Mouse (Mus musculus) lung, postnatal 36 days (tissue): Measurements from ENCODE around the gene Iqschfp.

Experiments
- DNase-seq: peaks from one replicate; pipeline ENCODE4 v3.0.0; 2022; ENCODE audit warnings: mixed read lengths

Iqschfp gene

GRCm38 (mm10) chr3:67959672-67960071 lies 67.6 kb downstream of the Iqschfp start:
- DNase-seq: no peak

DNA sequence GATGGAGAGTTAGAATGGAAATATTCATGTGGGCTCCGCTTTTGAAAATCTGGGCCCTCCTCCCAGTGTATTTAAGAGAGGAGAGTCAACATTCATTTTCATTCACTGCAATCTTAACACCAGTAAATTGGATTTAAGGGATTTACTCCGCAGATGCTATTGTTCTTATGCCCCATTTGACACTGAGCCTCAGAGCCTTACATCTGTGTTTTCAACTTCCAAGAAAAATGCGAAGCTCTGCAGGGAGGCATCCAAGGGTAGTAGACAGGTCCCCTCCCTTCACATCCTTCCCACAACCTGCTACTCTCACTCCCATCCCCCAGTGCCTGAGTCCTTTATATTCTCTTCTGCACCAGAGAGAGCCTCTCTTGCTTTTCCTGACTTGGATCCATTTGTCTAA lies 68.1 kb downstream of the Iqschfp start:
- no peak for DNase-seq

GRCm38 (mm10) chr3:67960727-67961126 lies 68.7 kb downstream of the Iqschfp start:
- no peak for DNase-seq

DNA sequence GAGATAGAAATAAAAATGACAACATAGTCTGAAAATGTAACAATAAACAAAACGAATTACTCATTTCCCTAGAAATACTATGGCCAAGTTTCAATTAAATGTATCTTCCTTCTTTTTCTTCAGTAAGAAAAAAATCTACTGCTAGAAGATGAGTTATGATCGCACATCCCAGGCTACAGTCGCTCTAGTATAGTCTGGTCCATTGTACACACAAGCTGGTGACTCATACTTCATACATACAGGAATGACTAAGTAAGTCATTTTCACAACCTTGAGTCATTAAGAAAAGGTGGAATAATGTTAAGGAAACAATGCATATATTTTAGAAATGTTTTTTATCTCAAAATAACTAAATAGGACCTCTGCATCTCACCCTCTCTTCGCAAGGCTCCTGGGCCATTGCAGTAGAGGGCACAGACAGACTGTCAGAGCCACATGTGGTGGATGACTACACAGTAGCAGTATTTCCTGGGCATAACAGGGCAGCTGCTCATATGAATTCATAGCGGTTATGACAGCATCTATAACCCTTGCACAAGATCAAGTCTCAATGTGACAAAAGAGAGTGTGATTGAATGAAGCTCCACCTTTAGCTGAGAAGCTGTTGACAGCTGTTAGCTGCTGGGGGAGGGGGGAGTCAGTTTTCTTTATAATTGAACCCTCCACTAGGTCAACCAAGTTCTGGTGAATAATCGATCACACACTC lies 70.1 kb downstream of the Iqschfp start:
- no peak for DNase-seq

- no peak for DNase-seq
Measured at GRCm38 (mm10) chr3:67974340-67974998, 82.4 kb downstream of the Iqschfp start.

DNA sequence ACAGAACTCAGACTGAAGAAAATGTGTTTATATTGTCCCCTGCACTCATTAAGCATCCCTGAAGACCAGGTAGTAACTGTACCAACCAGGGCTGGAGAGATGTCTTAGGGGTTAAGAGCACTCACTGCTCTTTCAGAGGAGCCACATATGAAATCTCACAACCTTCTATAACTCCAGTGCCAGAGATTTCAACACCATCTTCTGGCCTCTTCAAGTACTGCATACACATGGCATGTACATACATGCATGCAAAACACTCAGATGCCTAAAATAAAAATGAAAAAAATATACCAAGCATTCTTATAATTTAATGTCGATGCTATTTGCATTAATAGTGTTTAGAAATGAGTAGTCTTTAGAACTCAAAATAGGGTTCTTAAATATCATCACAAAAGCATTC lies 88.0 kb downstream of the Iqschfp start:
- no peak for DNase-seq

DNA sequence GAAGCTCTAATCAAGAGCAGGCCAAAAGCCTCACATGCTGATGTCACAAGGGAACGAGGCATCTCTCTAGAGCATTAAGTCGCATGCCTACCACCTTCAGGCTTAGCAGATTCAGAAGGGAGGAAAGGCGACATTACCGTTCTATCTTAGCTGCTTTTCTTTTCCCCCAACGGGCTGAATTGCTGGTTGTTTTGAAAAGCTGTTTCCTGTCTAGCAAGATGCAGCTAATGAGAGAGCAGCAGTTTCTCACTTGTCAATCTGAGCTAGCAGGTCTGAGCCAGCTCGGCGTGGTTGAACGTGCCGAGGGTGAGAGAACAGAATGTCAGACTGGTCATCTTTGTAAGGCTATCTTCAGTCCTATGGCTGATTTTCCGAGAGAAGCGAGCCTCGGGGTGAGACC lies 91.3 kb downstream of the Iqschfp start:
- no peak for DNase-seq

GRCm38 (mm10) chr3:68002415-68002814 lies 110.4 kb downstream of the Iqschfp start:
- DNase-seq: no peak

- no peak for DNase-seq
Measured at GRCm38 (mm10) chr3:68012342-68012741, 120.3 kb downstream of the Iqschfp start.

DNA sequence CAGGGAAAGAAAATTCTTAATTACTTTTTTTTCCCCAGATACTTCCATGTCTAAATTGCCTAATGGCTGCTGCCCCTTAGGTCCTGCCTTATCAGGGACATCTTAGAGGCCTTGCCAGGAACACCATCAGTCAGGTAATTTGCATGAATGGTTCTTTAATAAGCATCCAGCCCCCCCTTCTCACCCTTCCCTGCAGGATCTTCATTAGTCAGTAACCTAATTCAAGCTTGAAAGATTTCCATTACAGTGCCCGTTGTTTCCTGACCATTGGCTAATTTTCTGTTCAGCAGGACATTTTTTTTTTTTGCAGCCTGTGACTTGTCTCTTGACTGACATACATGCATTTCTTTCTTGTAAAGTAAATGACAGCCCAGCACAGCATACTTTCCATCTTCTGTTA lies 123.8 kb downstream of the Iqschfp start:
- DNase-seq: no peak

- no peak for DNase-seq
Measured at GRCm38 (mm10) chr3:68019401-68019800, 127.4 kb downstream of the Iqschfp start.

GRCm38 (mm10) chr3:68036097-68036496 lies 144.1 kb downstream of the Iqschfp start:
- DNase-seq: no peak

DNA sequence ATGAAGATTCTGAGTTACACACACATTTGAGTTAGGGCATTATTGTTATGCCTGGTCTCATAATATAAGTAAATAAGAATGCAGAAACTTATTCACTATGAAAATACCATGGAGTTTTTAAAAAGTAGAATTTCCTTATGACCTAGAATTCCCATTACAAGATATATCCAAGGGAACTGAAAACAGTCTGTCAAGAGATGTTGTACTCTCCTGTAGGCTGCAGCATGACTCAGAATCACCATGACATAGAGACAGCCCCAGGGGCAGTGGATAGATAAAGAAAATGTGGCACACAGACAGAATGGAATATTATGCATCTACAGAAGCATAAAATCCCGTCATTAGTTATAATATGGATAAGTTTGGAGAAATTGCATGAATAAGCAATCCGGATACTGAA lies 150.9 kb downstream of the Iqschfp start:
- DNase-seq: no peak

DNA sequence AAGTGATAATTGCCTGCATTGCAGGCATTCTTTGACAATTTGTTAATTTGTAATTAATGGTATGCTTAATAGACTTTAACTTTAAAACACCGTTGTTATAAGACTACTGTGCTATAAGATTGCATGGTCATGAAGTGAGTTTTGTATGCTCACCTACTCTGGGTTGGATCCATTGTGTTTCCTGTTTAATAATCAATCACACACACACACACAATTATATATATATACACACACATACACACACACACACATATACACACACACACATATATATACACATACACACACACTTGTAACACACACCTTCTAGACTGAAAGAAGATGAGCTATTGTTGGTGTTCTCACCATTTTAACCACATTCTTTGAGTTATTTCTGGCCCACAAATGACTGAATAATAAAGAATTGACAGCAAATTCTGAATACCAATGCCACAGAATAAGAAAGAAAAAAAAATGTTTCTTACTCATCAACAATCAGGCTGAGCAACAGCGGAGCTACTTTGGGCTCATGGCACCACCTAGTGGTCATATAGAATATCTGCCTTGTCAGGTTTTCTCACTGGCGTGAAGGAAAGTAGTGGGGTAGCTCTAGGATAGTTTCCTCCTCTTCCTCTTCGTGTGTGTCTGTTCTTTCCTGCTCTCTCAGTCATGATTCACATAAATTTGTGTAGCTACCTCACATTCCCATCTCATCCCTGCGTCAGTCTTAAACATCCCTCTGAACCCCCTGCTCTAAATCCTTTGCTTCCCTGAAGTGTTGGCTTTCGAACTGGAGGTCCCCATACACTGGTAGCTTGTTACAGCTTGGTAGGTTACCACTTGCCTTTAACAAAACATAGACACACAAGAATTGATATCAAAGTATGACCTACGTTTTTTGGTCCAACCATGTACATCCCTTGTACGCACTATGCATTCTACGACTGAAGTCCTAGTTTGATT lies 153.7 kb downstream of the Iqschfp start:
- peak; percentile 28 for DNase-seq

GRCm38 (mm10) chr3:68053538-68053937 lies 161.5 kb downstream of the Iqschfp start:
- DNase-seq: peak; percentile 35

DNA sequence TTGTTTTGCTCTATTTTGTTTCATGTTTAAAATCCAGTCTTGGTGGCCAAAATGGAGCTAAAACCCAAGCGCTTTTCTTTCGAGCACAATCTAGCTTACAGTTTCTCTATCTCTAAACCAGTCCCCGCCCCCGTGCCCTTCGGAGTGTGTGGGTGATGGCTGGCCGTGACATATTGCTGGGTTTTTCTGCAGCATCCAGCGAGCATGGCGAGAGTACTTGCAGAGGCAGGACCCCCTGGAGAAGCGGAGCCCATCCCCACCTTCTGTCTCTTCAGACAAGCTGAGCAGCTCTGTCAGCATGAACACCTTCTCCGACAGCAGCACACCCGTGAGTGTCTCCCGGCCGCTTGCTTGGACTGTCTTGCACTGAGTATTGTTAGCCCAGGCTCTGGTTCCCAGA lies 163.0 kb downstream of the Iqschfp start:
- DNase-seq: no peak

DNA sequence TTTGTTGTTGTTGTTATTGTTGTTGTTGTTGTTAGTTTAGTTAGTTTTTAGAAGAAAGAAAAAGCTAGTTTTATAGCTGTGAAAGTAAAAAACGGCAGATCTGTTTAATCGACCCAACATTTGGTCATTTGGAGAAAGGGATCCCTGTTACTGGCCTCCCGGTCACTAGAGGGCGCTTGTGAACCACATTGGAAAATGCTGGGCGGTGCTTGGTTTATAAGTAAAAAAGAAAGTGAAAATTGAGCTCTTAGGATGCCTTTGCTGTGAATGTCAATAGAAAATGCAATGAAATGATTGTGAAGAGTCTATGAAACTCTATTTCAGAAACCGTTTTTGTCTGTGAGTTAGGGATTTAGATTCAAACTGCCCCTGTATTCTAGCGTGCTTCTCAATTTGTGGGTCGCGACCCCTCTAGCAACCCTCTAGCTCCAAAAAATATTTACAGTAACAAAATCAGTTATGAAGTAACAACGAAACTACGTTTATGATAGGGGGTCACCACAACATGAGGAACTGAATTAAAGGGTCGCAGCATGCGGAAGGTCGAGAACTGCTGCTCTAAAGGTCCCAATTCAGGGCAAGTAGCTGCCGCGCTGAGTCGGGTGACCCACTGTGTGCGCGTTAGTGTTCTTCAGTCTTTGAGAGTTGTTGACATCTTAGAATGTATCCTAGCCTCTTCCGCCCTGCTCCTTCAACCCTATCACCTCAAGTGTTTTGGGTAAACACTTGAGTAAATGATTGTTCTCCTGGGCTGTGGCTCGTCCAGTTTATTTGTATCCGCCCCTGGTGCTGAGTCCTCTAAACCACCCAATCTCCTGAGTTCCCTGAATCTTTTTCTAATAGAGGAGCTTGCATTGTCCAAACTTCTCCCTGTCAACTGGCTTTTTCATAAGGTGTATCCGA lies 164.6 kb downstream of the Iqschfp start:
- DNase-seq: peak; percentile 89

- DNase-seq: peak; percentile 15
Measured at GRCm38 (mm10) chr3:68059162-68059800, 167.2 kb downstream of the Iqschfp start.

DNA sequence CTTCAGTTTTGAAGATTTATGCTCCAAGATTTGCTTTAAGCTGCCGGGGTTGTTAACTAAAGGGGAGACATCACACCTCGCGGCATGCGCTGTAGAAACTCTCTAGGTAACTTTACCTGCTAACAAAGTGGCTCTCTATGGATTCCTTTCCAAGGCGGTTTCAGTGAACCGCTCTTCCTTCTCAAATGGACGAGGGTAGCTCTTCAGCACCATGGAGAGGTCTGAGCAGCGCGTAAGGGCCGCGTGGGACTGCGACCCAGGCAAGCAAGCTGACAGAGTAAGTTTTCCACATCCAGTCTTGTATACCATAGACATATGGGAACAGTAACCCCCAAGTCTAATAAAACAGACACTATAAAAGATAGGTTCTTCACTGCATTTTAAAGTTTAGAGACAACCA lies 172.7 kb downstream of the Iqschfp start, which contains the start of gene Schip1:
Schip1 (plus strand) TSS at position 72 of the 400 bp plus-strand sequence.
- peak; percentile 56 for DNase-seq

DNA sequence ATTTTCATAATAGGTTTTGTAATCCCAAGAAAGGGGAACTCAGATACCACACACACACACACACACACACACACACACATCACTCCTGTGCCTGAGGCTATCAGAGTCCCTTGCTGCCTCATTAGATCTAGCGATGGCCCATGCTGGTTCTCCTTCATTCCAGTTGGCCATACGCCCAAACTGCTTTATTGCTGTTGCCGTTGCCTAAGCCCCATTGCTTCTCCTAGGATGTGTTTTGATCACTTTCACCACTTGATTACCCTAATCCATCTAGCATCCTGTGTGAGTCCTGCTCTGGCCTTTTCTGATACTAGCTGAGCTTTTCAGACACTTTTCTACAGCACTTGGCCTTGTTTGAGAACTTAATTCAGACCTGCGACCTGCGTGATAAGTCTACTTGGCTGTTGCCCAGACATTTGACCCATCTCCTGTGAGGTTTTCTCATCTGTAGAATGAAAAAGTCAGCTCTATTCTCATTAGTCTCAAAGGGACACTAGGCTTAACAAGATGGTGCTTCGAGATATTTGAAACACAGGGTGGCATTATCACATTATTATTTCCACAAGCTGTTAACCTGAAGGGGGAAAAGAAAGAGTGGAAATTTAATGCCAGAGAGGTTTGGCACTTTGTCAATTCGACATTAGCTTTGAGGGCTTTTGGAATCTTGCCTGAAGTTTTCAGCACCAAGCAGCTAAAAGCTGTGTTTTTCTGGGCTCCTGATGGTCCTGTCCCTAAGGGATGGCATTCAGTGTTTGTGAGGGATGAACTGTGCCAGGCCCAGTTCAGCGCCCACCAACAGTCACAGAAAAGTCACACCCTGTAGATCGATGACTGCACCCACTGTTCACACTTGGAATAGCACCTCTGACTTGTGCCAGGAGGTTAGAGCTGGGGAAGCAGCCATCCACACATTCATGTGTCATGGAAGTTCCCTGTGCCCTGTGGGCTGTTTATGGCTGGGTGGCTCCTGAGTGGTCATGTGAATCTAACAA lies 179.7 kb downstream of the Iqschfp start:
- no peak for DNase-seq

GRCm38 (mm10) chr3:68077406-68077805 lies 185.4 kb downstream of the Iqschfp start:
- no peak for DNase-seq
